Mouse (Mus musculus): ENCODE measurements around the gene Snx32. TPM values are rescaled to one million over a fixed set of nuclear protein-coding genes. Genes with fewer than 3 reads are reported as not detected.

Gene Snx32
- polyA plus RNA-seq (2012; rRNA removed): 152 and 164 TPM in 2 replicates

DNA sequence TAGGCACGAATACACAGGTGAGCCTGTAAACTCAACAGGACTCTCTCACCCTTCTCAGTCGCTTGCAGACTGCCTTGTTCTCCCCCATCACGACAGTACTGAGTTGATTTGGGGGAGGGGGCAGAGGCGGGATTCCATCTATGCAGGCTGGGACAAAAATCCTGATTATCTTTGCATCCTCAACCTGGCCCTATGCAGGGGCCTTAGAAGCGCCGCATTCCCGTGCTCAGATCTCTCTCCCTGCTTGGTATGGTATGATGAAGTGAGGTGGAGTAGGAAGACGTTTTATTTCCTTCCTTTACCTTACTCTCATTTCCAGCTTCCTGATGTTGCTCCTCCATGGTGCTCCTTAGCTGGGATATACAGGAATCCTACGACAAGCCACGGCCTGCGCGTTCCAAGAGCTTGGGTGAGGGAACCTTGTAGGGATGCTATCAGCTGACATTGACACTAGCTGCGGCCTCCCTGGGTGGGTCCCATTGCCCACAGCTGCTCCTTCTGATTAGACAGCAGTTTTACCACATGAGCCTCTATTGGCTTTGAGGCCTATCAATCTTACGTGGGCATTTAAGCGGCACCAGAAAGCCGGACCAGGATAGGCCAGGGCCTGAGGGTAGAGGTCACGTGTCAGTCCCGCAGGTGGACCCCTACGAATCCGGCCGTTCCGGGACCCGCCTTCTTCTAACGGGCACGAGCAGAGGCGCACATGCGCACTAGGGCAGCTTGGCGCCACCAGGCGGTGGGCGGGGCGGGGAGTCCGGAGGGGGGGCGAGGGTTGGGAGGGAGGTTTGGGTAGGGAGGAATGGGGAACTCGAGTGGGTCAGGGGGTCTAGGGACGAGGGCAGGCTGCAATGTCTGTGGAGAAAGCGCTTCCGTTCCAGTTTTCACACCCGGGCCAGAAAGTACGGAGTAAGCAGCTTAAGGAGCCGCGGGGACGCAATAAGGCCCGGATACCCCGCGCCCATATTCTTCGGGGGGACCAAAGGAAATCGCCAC, at the start of gene Snx32:
Snx32 (minus strand) TSS at position 508 of the 996 bp plus-strand sequence.
- peak; percentile 100 for DNase-seq (ENCODE audit: extremely low spot score in 1 of 2, low spot score in 1 of 2)

DNA sequence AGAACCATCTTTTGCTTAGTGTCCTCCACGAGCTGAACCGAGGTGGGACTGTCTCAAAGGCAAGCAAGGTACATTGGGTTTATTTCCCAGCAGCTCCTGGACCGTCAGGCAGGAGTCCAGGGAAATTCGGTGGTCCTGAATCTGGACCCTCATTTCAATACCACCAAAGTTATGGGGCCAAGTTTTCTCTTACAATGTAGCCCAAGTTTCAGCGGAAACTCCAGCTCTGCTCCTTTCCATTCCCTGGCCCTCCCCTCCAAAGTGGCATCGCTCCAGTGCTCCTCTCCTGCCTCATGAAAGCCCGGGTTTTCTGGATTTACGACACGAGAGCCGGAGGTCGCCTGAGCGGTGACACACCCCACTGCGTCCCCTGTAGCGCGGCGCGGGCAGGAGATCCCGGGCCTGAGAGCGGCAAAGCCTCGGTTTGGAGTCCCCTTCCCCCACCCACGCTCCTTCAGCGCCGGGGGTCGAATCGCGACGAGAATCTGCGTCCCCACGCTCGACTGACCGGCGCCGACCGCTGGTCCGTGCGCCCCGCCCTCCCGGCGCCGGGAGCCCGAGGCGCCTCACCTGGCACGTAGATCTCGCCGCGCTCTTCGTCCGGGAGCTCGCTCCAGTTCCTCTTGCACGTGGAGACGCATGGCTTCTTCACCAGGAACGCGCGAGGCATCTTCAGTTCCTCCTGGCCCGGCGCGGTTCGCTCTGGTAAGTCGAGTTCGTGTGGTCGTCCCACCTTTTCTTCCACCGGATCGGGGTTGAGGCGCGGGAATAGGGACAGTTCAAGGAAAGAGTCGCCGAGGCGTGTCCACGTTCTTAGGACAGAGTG, 49.5 kb upstream of the Snx32 start:
- no peak for DNase-seq (ENCODE audit: extremely low spot score in 1 of 2, low spot score in 1 of 2)

DNA sequence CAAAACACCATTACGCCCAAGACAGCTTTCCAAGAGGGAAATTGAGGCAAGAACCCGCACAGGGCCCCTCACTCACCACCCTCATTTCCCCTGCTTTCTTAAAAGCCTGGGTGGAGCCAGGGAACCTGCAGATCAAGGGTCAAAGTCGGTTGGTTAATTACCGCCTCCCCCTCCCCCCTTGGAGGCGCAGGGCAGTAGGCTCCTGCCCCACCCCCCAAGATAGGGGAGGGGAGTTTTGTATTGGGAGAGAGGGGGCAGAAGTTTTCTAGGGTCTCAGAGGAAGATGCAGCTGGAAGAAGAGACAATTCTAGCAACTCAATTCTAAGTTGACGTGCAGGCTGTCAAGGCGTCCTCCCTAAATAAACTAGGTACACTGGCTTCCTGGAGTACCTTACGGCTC, 48.9 kb upstream of the Snx32 start:
- no peak for DNase-seq (ENCODE audit: extremely low spot score in 1 of 2, low spot score in 1 of 2)

DNA sequence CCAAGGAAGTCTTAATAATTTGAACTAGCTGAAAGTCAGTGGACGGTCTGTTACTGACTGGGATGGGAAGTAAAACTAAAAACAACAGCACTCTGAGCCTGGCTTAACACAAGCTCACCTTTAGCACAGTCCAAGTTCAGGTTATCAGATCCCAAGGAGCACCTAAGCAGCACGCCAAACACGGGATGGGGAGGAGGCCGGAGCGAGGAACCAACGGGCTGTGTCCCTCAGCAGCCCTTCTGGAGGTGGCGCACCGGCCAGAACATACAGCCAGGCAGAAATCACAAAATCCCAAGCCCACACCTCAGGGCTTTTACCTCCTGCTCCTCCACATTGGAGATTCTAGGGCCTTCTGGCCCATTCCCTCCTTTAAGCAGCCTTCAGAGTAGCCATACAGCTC, 48.4 kb upstream of the Snx32 start:
- DNase-seq (ENCODE audit: extremely low spot score in 1 of 2, low spot score in 1 of 2): no peak

DNA sequence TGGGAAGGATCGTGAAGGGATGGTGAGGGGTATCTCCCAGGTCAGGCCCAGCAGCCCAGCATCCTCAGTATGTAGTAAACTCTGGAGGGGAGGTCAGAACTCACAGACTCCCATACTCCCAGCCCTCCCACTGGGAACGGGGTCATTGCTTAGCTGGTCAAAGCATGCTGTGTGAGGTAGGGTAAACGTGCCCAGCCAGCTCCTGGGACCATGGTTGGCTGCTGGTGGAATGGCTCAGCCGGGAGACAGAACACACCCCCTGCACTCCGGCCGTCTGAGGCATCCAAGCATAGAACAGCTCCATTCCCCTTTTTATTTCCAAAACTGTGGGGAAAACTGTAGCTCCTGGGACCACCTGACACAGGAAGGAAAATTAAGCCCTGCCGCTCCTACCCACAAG, 47.8 kb upstream of the Snx32 start:
- no peak for DNase-seq (ENCODE audit: extremely low spot score in 1 of 2, low spot score in 1 of 2)

DNA sequence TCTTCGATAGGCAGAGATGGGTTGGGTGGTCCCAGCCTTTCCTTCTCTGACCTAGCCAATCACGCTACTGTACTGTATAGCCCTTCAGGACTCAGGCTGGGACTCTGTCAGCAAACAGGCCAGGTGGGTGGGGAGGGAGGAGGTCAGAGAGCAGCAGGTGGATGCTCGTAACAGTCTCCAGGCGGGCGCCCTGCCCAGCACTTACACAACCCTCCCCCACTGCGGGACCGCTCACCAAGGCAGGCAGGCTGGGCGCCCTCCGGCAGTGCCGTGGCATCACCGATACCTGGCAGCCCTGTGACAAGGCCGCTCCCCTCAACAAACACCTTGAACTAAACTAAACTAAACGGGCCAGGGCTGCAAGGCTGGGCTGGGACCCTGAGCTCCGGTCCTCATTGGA, 43.9 kb upstream of the Snx32 start:
- no peak for DNase-seq (ENCODE audit: extremely low spot score in 1 of 2, low spot score in 1 of 2)

DNA sequence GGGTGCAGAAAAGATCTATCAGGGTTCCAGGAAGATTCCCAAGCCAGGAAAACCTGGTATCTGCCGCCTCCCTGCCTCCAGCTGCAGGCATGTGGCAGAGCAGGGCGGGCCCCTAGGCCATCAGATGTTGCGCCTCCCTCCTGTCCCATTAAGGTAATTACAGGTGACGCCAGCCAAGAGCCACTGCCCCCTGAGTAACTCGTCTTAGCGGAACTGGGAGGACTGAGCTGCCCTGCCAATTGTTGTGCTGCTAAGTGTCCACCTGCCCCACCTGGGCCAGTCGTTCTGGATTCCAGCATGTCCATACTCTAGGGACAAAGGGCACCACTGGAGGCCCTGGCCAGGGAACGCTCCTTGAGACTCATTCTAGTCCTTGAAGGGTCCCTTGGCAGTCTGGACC, 43.5 kb upstream of the Snx32 start:
- no peak for DNase-seq (ENCODE audit: extremely low spot score in 1 of 2, low spot score in 1 of 2)

DNA sequence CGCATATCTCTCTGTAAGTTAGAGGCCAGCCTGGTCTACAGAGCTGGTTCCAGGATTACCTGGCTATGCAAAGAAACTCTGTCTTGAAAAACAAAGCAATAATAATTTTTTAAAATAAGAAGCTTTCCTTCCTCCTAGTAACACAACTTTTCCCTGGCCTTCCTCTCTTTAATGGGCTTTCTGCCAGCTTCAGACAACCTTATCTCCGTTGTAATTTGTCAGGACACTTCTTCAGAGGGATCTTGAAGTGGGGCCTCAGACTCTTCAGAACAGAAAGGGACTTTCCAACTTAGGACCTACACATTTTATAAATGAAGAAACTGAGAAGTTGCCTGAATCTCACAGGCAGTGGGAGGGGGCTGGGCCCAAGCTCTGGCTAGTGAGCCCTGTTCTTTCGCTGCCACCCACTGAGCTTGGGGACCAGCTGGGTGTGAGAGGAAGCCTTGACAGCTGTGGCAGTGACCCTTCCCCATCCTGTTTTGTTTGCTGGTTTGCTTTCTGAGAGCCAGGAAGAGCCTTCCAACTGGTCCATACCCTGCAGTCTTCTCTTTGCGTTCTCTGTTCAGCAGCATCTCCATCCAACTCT, 37.2 kb upstream of the Snx32 start:
- no peak for DNase-seq (ENCODE audit: extremely low spot score in 1 of 2, low spot score in 1 of 2)

DNA sequence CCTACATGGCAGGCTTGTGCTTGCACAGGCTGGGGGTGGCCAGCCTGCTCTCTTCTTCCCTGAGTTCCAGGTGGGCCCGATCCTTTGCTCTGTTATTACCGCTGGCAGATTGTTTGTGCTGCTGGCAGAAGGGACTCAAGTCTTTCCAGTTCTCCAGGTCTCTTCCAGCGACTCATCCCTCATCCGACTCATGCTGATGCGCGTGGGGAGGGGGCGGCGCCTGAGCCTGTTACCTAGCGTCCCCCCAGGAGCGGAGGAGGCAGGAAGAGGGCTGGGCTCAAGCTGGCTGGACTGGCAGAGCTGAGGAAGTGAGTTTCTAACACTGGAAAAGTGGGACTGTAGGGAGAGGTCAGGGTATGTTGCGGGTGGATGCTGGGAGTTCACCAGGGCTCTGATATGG, 33.7 kb upstream of the Snx32 start:
- no peak for DNase-seq (ENCODE audit: extremely low spot score in 1 of 2, low spot score in 1 of 2)

DNA sequence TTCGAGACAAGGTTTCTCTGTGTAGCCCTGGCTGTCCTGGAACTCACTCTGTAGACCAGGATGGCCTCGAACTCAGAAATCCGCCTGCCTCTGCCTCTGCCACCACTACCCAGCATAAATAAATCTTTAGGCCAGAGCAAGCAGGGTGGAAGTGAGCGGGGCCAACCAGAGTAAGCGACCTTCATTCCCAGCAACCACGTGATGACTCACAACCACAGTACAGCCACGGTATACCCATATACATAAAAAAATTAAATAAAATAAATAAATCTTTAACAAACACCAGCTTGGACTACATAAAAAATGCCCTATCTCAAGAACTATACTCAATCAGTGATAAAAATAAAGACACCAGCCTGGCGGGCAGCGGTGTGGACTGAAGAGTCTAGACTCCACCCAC, 33.0 kb upstream of the Snx32 start:
- no peak for DNase-seq (ENCODE audit: extremely low spot score in 1 of 2, low spot score in 1 of 2)

DNA sequence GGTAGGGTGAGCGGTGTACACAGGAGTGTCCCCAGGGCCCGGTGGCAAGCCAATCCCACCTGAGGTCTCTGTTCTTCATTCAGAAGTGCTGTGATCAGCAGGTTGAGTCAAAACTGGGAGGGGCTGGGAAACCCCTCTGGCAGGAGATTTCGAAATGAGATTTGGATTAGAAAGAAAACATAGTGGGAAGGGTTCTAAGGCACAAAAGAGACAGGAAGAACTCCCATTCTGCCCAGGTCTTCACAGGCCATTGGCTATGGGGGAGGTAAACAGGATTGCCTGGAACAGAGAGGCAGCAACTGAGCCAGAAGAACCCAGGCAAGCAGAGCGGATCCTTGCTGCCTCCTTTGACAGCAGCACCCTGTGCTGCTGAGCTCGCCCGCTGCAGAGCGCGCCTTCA, 28.4 kb upstream of the Snx32 start:
- no peak for DNase-seq (ENCODE audit: extremely low spot score in 1 of 2, low spot score in 1 of 2)

DNA sequence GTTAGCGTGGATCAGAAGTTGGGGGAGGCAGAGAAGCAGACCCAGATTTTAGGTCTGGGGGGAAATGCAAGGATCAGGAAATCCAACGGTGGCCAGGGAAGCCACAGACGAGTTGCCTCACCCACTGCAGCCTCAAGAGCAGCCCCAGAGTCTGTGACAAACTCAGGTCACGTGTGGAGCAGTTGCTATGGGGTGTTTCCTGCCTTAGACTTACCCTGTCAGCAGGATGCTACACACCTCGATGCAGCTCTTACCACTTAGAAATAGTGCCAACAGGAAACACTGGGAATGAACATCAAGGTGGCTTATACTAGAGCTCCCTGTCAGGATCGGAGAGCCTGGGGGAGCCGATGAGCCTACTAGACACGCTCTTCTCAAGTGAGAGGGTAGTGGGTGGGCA, 22.2 kb upstream of the Snx32 start:
- DNase-seq (ENCODE audit: extremely low spot score in 1 of 2, low spot score in 1 of 2): no peak

DNA sequence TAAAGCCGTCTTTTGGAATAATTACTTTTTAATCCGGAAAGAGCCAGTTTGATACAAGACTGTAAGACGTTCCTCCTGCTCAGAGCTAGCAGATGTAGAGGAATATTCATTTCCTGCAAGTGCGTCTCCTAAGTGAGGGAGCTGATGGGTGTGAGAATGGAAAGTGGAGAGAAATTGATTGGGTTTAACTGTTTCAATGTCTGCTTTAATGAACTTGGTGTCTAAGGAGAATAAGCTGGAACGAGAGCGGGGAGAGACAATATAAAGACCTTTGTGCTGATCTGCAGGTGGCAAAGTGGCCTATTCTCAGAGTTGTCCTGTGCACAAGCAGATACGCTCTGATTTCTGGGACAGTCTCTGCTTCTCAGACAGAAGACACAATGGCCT, 19.8 kb upstream of the Snx32 start:
- DNase-seq (ENCODE audit: extremely low spot score in 1 of 2, low spot score in 1 of 2): no peak

DNA sequence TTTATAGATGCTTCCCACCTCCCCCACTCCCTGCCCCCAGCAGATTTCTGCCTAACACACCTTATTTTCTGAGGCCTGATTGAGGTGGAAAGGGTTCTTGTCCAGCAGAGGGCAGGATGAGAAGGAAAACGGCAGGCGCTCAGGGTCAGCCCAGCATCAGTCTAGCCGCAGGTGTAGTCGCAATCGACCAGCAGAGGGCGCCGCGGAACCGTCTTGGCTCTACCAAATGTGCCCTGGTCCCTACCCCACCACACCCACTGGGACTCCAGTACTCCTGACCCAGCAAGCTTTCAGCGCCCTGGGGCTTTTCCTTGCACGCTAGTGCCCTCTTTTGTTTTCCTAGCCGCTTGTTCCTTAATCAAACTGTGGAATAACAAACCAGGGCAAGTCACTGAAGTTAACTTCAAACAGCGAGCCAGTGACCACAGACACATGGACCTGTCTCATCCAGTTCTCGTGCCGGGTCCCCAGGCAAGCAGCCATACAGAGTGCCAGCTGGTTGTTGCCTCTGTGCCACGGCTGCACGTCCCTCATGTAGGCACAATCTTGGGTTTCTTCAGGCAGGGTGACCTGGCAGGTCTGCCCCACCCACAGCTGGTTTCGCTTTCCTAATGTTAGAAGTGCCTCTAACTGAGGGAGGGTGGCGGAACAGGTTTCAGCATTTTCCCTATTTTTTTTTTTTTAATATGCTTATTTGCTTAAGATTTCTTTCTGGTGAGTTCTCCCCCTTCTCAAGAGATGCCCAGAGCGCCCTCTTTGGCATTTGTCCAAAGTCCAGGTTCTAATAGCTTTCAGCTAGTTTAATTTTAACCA, 19.2 kb upstream of the Snx32 start:
- DNase-seq (ENCODE audit: extremely low spot score in 1 of 2, low spot score in 1 of 2): peak; percentile 79 to 97

DNA sequence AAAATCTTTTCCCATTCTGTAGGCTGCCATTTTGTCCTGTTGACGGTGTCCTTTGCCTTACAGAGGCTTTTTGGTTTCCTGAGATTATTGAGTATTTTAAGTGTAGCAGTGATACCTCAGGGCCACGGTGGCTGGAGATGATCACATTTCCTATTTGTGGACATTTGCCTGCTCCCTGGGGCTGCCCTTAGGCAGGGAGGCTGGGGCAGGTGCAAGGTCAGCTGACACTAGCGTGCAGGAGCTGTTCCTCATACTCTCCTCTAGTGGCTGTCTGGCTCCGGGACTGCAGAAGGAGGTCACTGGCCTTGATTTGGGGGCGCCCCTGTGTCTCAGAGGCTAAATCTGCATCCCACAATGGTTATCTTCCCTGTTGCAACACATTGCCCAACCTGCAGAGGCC, 14.9 kb upstream of the Snx32 start:
- DNase-seq (ENCODE audit: extremely low spot score in 1 of 2, low spot score in 1 of 2): no peak

DNA sequence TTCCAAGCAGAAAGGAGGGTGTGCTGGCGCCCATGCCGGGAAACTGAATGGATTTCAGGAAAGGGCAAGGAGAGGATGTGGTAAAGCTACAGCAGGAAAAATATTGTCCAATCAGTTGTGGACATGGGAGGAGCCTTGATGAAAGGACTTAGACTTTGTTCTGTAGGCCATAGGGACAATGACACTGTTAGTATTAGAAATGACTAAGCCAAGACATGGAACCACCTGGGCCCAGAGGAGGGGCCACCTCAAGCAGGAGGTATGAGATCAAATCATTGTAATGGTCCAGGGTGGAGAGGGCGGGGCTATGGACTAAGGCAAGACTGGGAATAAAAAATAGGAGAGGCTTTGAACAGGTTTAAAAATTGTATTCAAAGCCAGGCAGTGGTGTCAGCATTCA, 8.4 kb upstream of the Snx32 start:
- DNase-seq (ENCODE audit: extremely low spot score in 1 of 2, low spot score in 1 of 2): no peak

DNA sequence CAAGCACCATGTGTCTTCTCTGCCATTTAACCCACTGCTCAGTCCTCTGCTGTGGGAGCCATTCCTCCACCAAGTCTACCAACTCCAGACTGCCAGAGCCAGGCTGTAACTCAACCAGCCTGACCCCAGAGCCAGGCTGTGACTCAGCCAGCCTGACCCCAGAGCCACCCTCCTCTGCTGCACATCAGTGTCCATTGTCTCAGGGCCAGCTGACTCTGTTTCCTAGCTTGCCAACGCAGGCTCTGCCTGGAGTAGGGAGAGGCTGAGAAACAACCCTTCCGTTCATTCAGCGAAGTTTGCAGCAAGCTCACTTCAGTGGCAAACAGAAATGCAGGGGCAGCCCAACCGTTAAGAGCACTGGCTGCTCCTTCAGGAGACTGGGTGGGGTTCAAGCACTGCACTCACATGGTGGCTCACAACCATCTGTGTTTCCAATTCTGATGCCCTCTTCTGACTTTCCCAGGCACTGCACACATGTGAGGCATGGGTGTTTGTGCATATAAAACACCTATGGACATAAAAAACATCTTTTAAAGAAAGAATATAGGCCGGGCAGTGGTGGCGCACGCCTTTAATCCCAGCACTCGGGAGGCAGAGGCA, 6.7 kb upstream of the Snx32 start:
- DNase-seq (ENCODE audit: extremely low spot score in 1 of 2, low spot score in 1 of 2): no peak

DNA sequence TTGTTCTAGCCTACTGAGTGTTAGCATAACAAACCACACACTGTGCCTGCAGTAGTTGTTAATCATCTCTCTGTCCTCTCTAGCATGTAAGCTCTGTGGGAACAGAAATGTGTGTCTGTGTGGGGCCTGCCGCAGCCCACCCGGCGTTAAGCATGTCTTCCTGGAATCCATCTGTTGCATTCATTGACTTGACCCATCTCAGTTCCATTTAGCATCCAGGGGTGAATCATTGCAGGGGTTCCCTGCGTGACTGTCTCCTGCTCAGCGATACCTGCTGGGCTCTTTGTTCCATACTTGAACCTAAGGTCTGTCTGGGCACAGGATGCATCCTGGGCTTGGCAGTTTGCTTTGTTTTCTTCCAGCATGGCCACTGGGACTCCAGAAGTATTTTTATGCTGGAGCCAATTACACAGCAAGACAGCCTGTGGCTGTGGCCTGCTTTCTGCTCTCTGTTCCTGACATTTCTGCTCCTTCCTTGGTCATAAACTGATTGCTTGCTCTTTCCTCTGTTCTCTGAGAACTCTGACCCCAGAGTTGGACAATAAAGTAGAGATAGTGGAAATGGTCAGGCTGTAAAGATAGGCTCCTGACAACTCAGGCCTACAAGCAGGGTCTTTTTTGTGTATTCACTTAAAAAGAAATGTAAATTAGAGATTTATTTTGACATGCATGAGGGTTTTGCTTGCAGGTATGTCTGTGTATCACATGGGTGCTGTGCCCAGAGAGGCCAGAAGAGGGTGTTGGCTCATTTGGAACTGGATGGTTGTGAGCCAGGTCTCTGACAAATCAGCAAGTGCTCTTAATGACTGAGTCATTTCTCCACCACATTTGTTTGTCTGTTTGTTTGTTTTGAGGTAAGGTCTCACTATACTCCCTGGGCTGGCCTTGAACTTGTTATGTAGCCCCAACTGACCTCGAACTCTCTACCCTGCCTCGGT, 5.8 kb upstream of the Snx32 start:
- no peak for DNase-seq (ENCODE audit: extremely low spot score in 1 of 2, low spot score in 1 of 2)

DNA sequence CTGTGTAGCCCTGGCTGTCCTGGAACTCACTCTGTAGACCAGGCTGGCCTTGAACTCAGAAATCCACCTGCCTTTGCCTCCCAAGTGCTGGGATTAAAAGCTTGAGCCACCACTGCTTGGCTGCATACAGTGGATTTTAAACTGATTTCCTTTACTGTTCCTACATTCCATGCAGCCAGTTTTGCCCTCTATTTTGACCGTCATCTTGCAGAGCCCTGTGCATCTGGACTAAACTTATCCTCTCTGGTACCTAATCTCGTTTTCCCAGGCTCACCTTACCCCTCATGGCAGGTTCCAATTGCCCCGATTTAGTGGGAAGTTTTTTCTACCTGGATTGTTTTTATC, 2.6 kb upstream of the Snx32 start:
- no peak for DNase-seq (ENCODE audit: extremely low spot score in 1 of 2, low spot score in 1 of 2)

Measured in frontal cortex, adult 2 months (tissue).